Mouse (Mus musculus) stomach, postnatal 0 days (tissue): ENCODE results near the gene Gm47429.

Experiments used
- CTCF ChIP-seq: IDR thresholded peaks from 2 replicates; pipeline ENCODE4 v1.5.1; 2016; ENCODE audit warnings: antibody characterized with exemption, low read depth, mild to moderate bottlenecking, moderate library complexity
- EP300 ChIP-seq: optimal IDR thresholded peaks from 2 replicates; pipeline ENCODE3; 2016; ENCODE audit warnings: antibody characterized with exemption

DNA sequence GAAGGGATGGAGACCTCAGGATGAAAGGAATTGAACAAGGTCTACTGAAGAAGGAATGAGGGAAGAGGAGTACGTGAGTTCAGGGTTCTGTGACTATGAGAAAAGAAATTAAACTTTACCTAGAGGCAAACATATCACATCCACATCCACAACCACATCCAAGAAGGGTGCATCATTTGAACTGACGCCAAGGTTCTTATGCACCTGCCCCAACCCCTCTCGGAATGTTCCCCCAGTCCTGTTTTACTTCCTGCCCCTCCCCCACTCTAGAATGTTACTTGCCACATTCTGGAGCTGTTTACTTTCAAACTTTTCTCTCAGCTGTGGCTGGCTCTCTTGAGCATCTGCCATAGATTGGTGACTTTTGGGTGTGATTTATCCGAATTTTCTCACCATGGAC is 23.3 kb upstream of the Gm47429 start, which contains the start of gene Nutm2:
- TF ChIP-seq EP300 (no peak), CTCF (no peak)
